In the genomic region with DNA sequence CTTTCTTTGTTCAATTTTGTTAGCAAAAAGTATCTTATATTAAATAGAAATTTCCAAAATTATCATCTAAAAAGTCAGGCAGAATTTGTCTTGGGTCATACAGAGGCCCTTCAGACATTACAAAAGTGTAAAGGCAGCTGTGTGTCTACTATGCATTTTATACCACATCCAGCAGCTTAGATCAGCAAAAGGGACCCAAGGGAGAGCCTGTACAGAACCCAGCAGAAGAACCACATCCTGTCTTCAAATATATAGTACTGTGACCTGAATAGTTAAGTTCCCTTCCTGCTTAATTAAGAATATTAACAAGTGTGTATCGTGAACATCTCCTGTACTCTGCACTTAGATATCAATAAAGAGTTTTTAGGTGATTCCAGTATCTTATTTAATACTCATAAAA, we compare ENCODE assay signal across 28 mouse cellular contexts.
A peak's percentile ranks its signal among the peaks of the same experiment; 100 is the strongest.
DNase-seq lines count a peak whose midpoint lies in the region; ATAC-seq and TF ChIP-seq lines count a peak whose summit lies in the region.
"Had no signal": no experiment of that assay in that cellular context is flagged by ENCODE, and none has a peak within 500 bp of the region (broad histone marks: within the 10 kb centered on the region; RNA-seq: fewer than 3 reads in every experiment).

No protein-coding gene starts in this region.

- peak; percentile 73 for ATAC-seq in activated CD4-positive, CD25-positive, alpha-beta regulatory T cell, adult 4 months
- ATAC-seq: forebrain, embryonic 15.5 days; hindbrain, postnatal 0 days; intestine, embryonic 15.5 days; Patski had no signal

- peak; percentile 8 for DNase-seq in spleen, postnatal 36 days (ENCODE audit: low spot score in 2 of 2)
- no peak for DNase-seq in spleen, adult 18-20 months
- peak; percentile 31 for DNase-seq in naive thymus-derived CD4-positive, alpha-beta T cell, adult 2 months (ENCODE audit: low read depth)
- DNase-seq in Muller cell, postnatal 12 days (ENCODE audit: inconsistent ontology term): no peak
- DNase-seq in gastrocnemius, postnatal 25 days: no peak
- no peak for DNase-seq in lung, adult 2 months
- no peak for DNase-seq in ovary, adult 18-20 months (ENCODE audit: low spot score)
- DNase-seq: adrenal gland, adult 8-10 months; adrenal gland, postnatal 25 days; cerebellum, adult 11-12 months; cerebellum, adult 8-10 months; cerebellum, postnatal 10 days; cerebellum, postnatal 36 days; embryo, embryonic 11 days; gastrocnemius, postnatal 36 days; heart, adult 11 months; heart, postnatal 14 days; heart, postnatal 4 days had no signal

- no peak for TF ChIP-seq POLR2A in lung, adult 2 months (IDR thresholded peaks at IDR 0.05; ENCODE audit: borderline replicate concordance, extremely low read depth, low read depth, low read length)

- WGBS in lung, adult 2 months: 82% methylated on average over 1 of the region's 1 CpGs

- TF ChIP-seq CTCF in lung, adult 2 months (IDR thresholded peaks at IDR 0.05; ENCODE audit: insufficient read depth, low read length): no peak

- no peak overlapping the region for H3K4me3 ChIP-seq in lung, adult 2 months (replicated peaks; ENCODE audit: extremely low read depth, low read depth, low read length)
- H3K4me3 ChIP-seq: embryonic facial prominence, embryonic 10.5 days; embryonic facial prominence, embryonic 13.5 days; erythroblast, embryonic 14.5 days; forebrain, embryonic 12.5 days; forebrain, embryonic 15.5 days; heart, embryonic 13.5 days; intestine, embryonic 15.5 days had no signal

- H3K4me1 ChIP-seq in lung, adult 2 months (ENCODE audit: control insufficient read depth, insufficient read depth, low read length): no peaks in the 10 kb centered on the region
- H3K4me1 ChIP-seq: embryonic facial prominence, embryonic 10.5 days; embryonic facial prominence, embryonic 13.5 days; forebrain, embryonic 15.5 days; heart, embryonic 13.5 days; intestine, embryonic 15.5 days had no signal

Comparison
In these comparisons a context has a peak if more than half of its experiments do, and no peak if none do; other contexts are left out.
1. DNase-seq: peak in spleen, postnatal 36 days (2 of 2) and naive thymus-derived CD4-positive, alpha-beta T cell, adult 2 months (single experiment); none in spleen, adult 18-20 months (0 of 2), Muller cell, postnatal 12 days (single experiment), gastrocnemius, postnatal 25 days (single experiment), lung, adult 2 months (single experiment) and ovary, adult 18-20 months (single experiment).